In the genomic region with DNA sequence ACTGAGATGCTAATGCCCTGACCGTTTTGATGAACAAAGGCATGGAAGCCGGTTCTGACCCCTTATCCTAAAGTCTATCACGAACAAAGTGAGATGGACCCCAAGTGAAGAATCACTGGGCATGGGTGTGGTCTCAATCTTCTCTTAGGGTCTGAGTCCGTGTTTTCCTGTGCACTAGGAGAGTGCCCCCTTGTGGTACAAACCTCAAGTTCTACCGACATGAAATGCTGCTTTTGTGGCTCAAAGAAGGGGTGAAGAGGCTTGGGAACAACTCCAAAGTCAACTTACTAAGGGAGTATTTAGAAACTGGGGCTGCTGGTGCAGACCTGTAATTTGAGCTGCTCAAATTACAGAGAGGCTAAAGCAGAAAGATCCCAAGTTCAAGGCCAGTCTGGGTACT, we compare ENCODE assay signal across 10 mouse cellular contexts. TPM values are rescaled to one million over a fixed set of nuclear protein-coding genes. Genes with fewer than 3 reads are reported as not detected.
A peak's percentile ranks its signal among the peaks of the same experiment; 100 is the strongest.
DNase-seq lines count a peak whose midpoint lies in the region; ATAC-seq and TF ChIP-seq lines count a peak whose summit lies in the region.
"Had no signal": no experiment of that assay in that cellular context is flagged by ENCODE, and none has a peak within 500 bp of the region (broad histone marks: within the 10 kb centered on the region; RNA-seq: fewer than 3 reads in every experiment).

No protein-coding gene starts in this region.

- H3K27ac ChIP-seq in heart, embryonic 11.5 days (ENCODE audit: low read depth, low read length): no peak overlapping the region
- H3K27ac ChIP-seq in liver, postnatal 0 days (ENCODE audit: low read depth): no peak overlapping the region

- no peak overlapping the region for H3K4me2 ChIP-seq in heart, embryonic 11.5 days
- H3K4me2 ChIP-seq in liver, postnatal 0 days (ENCODE audit: low read depth, low read length): no peak overlapping the region

- no peak overlapping the region for H3ac ChIP-seq in C2C12 (ENCODE audit: control insufficient read depth, insufficient read length, low read depth)

- peak; percentile 14 to 33 for DNase-seq in heart, postnatal 10 days
- peak; percentile 35 for DNase-seq in c-Kit-negative CD71-positive TER-119-positive erythroid progenitor cells, embryonic 14.5 days (ENCODE audit: low read depth, low spot score)
- peak; percentile 37 for DNase-seq in liver, postnatal 0 days
- no peak for DNase-seq in frontal cortex, postnatal 25 days (ENCODE audit: low spot score in 2 of 2)
- DNase-seq in ovary, postnatal 36 days (ENCODE audit: low spot score): no peak

- WGBS in heart, embryonic 11.5 days (ENCODE audit: insufficient replicate concordance): 39% methylated on average over 5 of the region's 5 CpGs
- 33% methylated on average over 5 of the region's 5 CpGs for WGBS in liver, postnatal 0 days (ENCODE audit: insufficient replicate concordance)

- H3K4me1 ChIP-seq in heart, embryonic 11.5 days (ENCODE audit: control insufficient read depth, insufficient read depth, low read length): no peaks in the 10 kb centered on the region
- H3K4me1 ChIP-seq in liver, postnatal 0 days (ENCODE audit: insufficient read depth): peaks cover 12% of the 10 kb centered on the region

- no peak for ATAC-seq in heart, embryonic 11.5 days (replicated peaks; ENCODE audit: insufficient number of reproducible peaks, low FRiP score, low TSS enrichment)
- ATAC-seq in liver, postnatal 0 days: no peak
- no peak for ATAC-seq in erythroblast, adult 5-6 weeks (replicated peaks; ENCODE audit: low FRiP score, poor library complexity, severe bottlenecking)

- H3K79me2 ChIP-seq in C2C12 (ENCODE audit: control insufficient read depth, insufficient read depth): no peaks in the 10 kb centered on the region

- no peaks in the 10 kb centered on the region; the same call in 1 of the 2 replicates for H3K27me3 ChIP-seq in heart, embryonic 11.5 days (ENCODE audit: control insufficient read depth, insufficient read depth, low read length)
- H3K27me3 ChIP-seq in C2C12 (ENCODE audit: control insufficient read depth, insufficient read depth, insufficient read length): peaks cover 25% of the 10 kb centered on the region
- no peaks in the 10 kb centered on the region for H3K27me3 ChIP-seq in liver, postnatal 0 days (ENCODE audit: insufficient read depth, low read length)

- no peak overlapping the region for H3K4me3 ChIP-seq in heart, embryonic 11.5 days (ENCODE audit: low read depth, low read length)
- no peak overlapping the region for H3K4me3 ChIP-seq in C2C12 (ENCODE audit: insufficient read depth, poor library complexity, severe bottlenecking)
- no peak overlapping the region for H3K4me3 ChIP-seq in liver, postnatal 0 days (ENCODE audit: low read depth, low read length)

- peak; percentile 4 for TF ChIP-seq CTCF in C2C12 (IDR thresholded peaks at IDR 0.05; ENCODE audit: control insufficient read depth, insufficient read depth, insufficient read length)
- peak; percentile 73 for TF ChIP-seq CTCF in liver, postnatal 0 days (IDR thresholded peaks at IDR 0.05; ENCODE audit: low read depth)

- intact Hi-C loops in heart, postnatal 10 days (cut with DNase I): loop anchor here (1.0 kb wide), 2 partner anchors 31 to 156 kb away; no protein-coding TSS in a partner anchor

- H3K79me3 ChIP-seq in C2C12 (ENCODE audit: low read depth): no peaks in the 10 kb centered on the region

- no peak overlapping the region for H3K9ac ChIP-seq in heart, embryonic 11.5 days (ENCODE audit: low read depth, low read length)
- H3K9ac ChIP-seq in liver, postnatal 0 days (replicated peaks): no peak overlapping the region

- TF ChIP-seq EP300 in liver, postnatal 0 days (IDR thresholded peaks at IDR 0.05; ENCODE audit: low read depth): no peak

- H3K9me3 ChIP-seq in heart, embryonic 11.5 days (replicated peaks; ENCODE audit: control insufficient read depth, low read length): no peaks in the 10 kb centered on the region
- H3K9me3 ChIP-seq in liver, postnatal 0 days (ENCODE audit: low read length): no peaks in the 10 kb centered on the region

- H3K36me3 ChIP-seq in heart, embryonic 11.5 days (ENCODE audit: control insufficient read depth, insufficient read depth, low read length): no peaks in the 10 kb centered on the region
- no peaks in the 10 kb centered on the region for H3K36me3 ChIP-seq in C2C12 (ENCODE audit: control insufficient read depth, insufficient read depth)
- no peaks in the 10 kb centered on the region for H3K36me3 ChIP-seq in liver, postnatal 0 days (replicated peaks; ENCODE audit: insufficient read depth, low read length)

TF ChIP-seq in C2C12, 6 proteins besides CTCF, POLR2A, EP300 and RAD21:
- TF ChIP-seq USF1 (IDR thresholded peaks at IDR 0.05; ENCODE audit: low read depth) (no peak), MYOD1 (IDR thresholded peaks at IDR 0.05; ENCODE audit: control insufficient read depth, insufficient read length, low read depth) (no peak), MYOG (IDR thresholded peaks at IDR 0.05; ENCODE audit: control insufficient read depth, extremely low read depth, insufficient read length) (no peak), CEBPB (IDR thresholded peaks at IDR 0.05; ENCODE audit: low read depth) (no peak), MAX (IDR thresholded peaks at IDR 0.05) (no peak), FOSL1 (IDR thresholded peaks at IDR 0.05; ENCODE audit: insufficient read depth, low read length, poor library complexity, severe bottlenecking) (no peak)

RNA-seq across cellular contexts. Expression of gene Spaca3, which starts 6.3 kb away (rescaled TPM):
- not detected for total RNA-seq in heart, postnatal 10 days (2021)
- not detected in 2 replicates for polyA plus RNA-seq in heart, embryonic 11.5 days (2014; fragmentation: Nextera tagmentation; extraction: Ambion mirVana)
- not detected for polyA plus RNA-seq in C2C12 (2012; fragmentation: generic; extraction: Trizol)
- polyA plus RNA-seq in liver, postnatal 0 days (2015; fragmentation: Nextera tagmentation; extraction: Ambion mirVana): not detected in 2 replicates
- total RNA-seq in erythroblast, adult 5-6 weeks (2015; ENCODE audit: low replicate concordance): not detected in 2 replicates
- not detected in 2 replicates for total RNA-seq in erythroblast, adult 5-6 weeks (2017; ENCODE audit: low replicate concordance)
- total RNA-seq: granulocyte monocyte progenitor cell, adult 5-6 weeks had no signal
- polyA plus RNA-seq: liver, embryonic 16.5 days had no signal

RNA-seq across cellular contexts. Expression of gene Tmem98, which starts 41.9 kb away (rescaled TPM):
- total RNA-seq in heart, postnatal 10 days (2021): 10 to 100 TPM; 29.7 to 36.6 TPM
- 113 and 116 TPM in 2 replicates for polyA plus RNA-seq in heart, embryonic 11.5 days (2014; fragmentation: Nextera tagmentation; extraction: Ambion mirVana)
- polyA plus RNA-seq in C2C12 (2012; fragmentation: generic; extraction: Trizol): 93.3 TPM
- 19.7 and 21.5 TPM in 2 replicates for polyA plus RNA-seq in liver, postnatal 0 days (2015; fragmentation: Nextera tagmentation; extraction: Ambion mirVana)
- total RNA-seq in erythroblast, adult 5-6 weeks (2015; ENCODE audit: low replicate concordance): not detected in 2 replicates
- total RNA-seq in erythroblast, adult 5-6 weeks (2017; ENCODE audit: low replicate concordance): not detected in 2 replicates

Comparison
In these comparisons a context has a peak if more than half of its experiments do, and no peak if none do; other contexts are left out.
1. DNase-seq: peak in heart, postnatal 10 days (2 of 2), c-Kit-negative CD71-positive TER-119-positive erythroid progenitor cells, embryonic 14.5 days (single experiment) and liver, postnatal 0 days (single experiment); none in frontal cortex, postnatal 25 days (0 of 2) and ovary, postnatal 36 days (single experiment).